Mouse (Mus musculus) right cerebral cortex, postnatal 25 days (tissue): ENCODE measurements at regions not wholly inside any gene's neighbourhood (a gene's known extent, or its start where the extent isn't known, plus 50 kb on each side); places are given as distances from the start of the nearest gene placed in this dataset.

Experiments used
- DNase-seq: peaks from one replicate; pipeline ENCODE4 v3.0.0; 2022

DNA sequence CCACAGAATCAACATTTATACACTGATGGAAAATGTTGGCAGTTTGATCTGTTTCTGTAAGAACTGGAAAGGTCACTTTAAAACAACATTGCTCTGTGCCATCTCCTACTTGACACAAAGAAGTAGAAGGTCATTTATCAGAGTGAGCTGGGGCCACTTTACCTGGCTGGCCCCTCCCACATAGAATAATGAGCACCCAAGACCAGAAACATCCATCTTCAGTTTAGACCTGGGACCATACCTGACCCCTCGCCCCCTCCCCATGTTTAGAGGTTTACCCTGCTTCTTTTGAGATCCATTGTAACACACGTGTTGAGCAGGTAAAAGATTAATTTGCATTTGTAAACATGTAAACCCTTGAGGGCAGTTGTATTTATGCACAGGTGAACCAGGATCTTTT, 366.8 kb upstream of the Adgrl2 start:
- no peak for DNase-seq

DNA sequence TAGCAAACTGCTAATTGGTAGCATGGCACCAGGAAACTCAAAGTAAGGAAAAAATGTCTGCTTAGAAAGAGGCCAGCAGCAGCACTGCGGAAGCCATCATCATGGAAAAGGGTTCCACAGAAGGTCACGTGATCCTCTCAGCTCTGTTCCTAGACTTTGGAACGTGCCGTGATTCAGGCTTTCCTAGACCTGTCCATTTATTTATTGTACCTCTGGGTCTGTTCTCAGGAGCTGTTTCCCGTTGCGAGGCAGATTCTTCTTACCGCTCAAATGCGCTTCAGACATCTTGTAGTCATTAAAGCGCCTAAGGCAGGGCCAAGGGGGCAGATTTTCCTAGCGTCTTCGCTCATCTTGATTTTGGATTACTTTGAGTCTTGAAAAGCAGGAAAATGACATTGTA, 365.0 kb upstream of the Adgrl2 start:
- no peak for DNase-seq

DNA sequence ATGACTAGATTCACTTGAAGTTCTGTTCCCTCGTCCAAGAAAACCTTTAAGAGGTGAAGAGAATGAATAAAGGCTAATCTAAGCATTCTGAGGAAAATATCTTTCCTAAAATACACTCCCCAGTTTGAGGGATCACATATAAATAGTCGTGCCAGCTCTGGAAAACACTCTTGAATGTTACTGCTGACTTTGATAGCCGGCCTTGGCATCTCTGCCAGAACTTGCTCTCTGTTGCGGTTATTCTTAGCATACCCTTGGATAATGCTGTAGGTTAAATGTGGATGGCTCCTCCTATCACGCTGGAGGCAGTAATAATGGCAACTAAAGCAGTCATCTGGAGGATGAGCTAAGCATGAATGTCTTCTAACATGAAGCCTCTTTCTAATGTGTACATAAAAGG, 363.6 kb upstream of the Adgrl2 start:
- DNase-seq: no peak

DNA sequence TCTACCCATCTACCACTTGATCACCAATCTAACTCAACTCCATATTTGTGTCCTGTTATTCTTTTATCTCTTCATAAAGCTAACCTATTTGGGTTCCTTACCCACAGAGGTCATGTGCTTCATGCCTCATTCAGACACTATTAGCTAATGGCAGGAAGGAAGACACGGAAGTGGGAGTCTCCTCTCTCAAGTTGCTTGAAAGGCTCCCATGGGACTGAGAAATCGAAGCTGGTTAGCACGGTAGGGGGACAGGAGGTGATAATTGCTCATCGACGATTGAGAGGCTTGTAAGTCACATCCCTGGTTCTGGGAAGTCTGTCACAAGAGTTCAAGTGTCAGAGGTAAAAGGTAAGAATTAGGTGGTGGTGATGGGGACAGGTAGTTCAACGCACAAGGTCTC, 362.2 kb upstream of the Adgrl2 start:
- DNase-seq: no peak

- DNase-seq: no peak
These were observed 359.4 kb upstream of the Adgrl2 start for GRCm38 (mm10) chr3:149349731-149350130.

DNA sequence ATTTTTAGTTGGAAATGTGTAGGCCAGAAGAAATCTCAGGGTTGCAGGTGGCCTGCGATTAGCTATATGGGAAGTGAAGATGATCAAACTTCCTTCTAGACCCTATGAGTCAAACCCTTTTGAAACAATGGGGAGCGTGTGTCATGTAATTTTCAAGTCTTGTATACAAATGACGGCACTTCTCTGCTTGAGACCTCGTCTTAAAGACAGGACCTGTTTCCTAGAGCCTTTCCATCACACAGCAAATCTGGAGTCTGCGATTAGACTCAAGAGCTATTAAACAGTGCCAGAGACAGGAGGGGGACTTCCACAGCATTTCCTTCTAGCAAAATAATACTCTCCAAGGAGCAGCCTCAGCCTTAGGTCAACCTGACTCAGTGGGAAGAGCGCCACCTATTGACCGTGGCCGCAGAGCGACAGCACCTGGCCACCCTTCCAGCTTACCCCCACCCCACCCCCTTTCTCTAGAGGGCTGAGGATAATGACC, 358.9 kb upstream of the Adgrl2 start:
- DNase-seq: no peak

DNA sequence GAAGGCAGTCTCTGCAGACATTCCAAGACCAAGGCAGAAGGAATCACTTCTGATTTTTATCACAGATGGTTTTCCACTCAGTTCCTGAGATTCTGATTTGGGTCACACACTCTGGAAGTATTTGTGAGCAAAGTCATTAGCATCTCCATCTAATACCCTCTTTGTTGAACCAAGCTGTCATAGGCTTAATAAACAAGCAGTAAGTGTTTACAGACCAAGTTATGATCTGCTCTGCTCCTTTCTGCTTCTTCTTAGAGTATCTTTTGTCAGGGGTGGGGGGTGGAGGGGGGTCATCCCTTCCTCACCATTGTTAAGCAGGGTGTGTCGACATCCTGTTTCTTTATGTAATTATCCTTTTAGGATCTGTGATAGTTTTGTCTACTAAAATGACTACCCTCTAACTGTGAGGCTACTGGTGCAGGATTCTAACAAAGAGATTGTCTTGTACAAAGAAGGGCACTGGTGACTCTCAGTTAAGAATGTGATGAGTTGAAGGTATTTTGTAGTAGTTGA, 358.2 kb upstream of the Adgrl2 start:
- DNase-seq: no peak

- no peak for DNase-seq
These were observed 357.1 kb upstream of the Adgrl2 start for GRCm38 (mm10) chr3:149347241-149347992.

- DNase-seq: no peak
These were observed 352.2 kb upstream of the Adgrl2 start for GRCm38 (mm10) chr3:149342511-149342910.

DNA sequence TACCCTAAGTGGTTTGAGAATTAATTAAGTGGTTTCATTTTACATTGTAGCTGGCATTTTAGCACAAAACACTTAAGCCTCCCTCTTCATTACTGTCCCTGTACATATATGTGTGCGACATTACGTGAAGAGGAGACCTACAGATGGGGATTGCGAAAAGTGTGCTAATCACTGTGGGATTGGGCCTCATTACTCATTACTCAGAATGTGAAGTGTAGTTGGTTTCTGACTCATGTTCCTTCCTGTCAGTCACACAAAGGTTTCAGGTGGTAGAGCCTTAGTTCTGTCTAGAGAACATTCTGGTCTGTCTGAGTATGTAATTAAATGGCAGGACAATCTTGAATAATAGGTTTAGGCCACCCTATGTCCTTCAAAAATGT, 349.0 kb upstream of the Adgrl2 start:
- DNase-seq: no peak

GRCm38 (mm10) chr3:149338684-149339373, 348.5 kb upstream of the Adgrl2 start:
- DNase-seq: no peak

DNA sequence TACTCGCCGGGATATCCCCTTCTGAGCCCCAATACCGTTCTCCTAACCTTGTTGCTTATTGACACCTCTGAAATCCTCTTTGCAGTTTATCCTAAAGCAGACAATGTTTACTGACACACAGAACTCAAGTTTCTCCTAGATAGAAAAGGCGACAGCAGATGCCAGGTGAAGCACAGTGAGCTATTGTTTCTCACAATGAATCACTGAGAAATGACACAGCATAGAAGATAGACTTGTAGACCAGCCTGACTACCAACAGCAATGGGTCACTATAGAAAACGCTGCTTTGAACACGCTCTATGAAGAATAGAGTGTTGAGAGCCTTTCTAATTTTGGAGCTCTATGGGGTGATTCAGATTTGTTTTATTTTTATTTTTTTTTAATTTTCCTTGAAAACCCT, 344.9 kb upstream of the Adgrl2 start:
- DNase-seq: no peak

DNA sequence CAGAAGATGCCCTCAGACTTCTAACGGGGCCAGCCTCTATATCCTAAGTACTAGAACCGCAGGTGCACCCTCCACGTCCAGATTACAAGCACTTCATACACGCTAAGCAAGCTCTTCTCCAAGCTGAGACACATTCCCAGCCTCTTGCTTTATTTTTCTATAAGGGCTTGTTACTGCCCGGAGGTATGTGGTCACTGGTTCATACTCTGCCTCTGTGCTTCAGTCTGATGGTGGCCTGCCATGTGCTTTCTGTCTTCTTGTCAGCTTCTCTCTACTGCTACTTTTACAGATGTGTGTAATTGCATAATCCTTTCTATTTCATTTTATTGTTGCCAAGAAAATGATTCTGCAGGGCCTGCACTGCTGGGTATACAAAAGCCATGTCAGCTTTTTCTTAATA, 343.3 kb upstream of the Adgrl2 start:
- DNase-seq: no peak

- no peak for DNase-seq
These were observed 342.8 kb upstream of the Adgrl2 start for GRCm38 (mm10) chr3:149333131-149333530.

- no peak for DNase-seq
These were observed 341.8 kb upstream of the Adgrl2 start for GRCm38 (mm10) chr3:149332105-149332504.

- DNase-seq: no peak
These were observed 341.1 kb upstream of the Adgrl2 start for GRCm38 (mm10) chr3:149331251-149331960.

DNA sequence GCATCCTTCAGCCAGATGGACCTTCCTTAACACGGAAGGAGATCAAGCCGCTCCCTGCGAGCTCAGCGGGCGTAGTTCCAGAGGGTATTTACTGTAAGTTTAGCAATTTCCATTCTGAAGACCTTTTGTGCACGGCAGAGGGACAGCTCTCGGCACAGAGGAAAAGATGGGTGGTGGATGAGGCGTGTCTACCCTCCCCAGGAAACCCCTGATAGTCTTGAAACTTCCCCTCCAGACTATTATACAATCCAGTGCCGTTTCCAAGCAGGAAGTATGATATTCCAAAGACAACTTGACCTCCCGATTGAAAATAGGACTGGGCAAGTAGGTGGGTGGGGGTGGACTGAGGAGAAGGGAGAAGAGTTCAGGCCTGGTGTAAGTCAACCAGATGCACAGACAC, 340.4 kb upstream of the Adgrl2 start:
- no peak for DNase-seq

DNA sequence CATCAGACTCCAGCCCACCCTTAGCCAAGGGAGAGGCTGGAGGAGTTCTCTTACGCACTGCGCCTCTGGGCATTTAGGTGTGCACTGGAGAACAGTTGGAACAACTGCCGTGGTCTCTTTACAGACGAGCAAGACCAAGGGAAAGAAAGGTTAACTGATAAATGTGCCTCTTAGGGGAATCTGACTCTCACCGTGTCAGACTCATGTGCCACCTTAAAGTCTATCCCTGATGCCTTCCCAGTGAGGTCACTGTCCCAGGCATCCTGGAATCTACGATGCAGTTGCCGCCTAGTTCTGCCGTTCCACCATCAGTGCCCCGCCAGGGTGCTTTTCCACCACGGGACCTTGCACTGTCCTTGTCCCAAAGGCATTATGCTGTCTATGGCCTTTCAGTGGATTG, 339.7 kb upstream of the Adgrl2 start:
- DNase-seq: no peak

GRCm38 (mm10) chr3:149329615-149330014, 339.3 kb upstream of the Adgrl2 start:
- no peak for DNase-seq

DNA sequence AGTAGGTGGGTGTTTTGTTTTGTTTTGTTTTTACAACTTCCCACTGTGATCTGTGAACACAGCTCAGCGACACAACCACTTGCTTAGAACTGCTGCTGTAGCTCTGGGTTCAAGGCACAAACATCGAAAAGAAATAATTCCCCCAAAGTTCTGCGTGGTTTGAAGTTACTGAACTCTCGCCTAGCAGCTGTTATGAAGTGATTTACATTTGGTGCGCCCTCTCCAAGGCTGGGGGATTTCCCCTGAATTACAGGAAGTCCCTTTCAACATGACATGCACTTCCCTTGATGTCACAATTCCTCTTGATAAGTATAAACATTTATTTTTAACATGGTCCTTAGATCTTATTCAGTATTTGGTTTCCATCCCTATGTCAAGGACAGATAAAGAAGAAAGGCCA, 336.3 kb upstream of the Adgrl2 start:
- no peak for DNase-seq

GRCm38 (mm10) chr3:149324088-149324487, 333.7 kb upstream of the Adgrl2 start:
- DNase-seq: no peak

- no peak for DNase-seq
These were observed 328.4 kb upstream of the Adgrl2 start for GRCm38 (mm10) chr3:149318728-149319127.

DNA sequence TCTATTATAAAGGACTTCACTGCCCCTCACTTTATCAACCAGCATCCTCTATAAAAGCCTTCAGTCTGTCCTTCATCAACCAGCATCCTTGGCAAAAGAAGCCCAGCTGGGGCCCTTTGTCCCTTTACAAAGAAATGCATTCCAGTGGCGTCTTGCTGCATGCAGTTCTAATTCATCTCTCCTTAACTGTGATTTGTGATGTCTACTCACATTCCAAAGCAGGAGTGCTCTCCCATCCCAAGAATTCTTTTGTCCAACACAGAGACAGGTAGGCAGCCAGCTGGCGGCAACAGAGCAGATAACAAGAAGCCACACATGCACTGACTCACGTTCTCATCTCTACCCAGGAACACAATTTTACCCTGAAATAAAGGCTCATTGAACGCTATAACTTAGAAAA, 323.9 kb upstream of the Adgrl2 start:
- DNase-seq: no peak

DNA sequence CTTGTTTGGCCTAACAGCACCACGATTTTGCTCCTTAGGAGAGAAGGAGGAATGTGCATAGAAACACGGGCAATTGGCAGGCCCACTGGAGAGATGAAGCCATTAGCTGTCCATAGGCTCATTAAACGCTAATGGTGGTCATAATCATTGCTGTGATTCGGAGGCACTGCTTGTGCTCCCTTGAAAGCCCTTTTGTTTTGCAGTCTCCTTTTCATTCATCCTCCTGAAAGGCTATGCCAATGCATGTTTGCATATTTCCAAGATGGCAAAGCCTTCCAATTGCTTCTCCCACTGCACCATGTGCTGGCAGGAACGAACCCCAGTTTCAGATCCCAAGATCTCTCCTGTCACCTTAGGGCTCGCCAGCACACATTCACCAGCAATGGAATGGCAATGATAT, 322.9 kb upstream of the Adgrl2 start:
- no peak for DNase-seq
